Mouse (Mus musculus) olfactory bulb, adult 2 months (tissue): ENCODE results near the gene Creg2.

Experiments
- CTCF ChIP-seq: fragments of 200-500 bp; IDR thresholded peaks from 2 replicates; pipeline ENCODE4 v1.5.1; 2012; ENCODE audit warnings: low read depth, mild to moderate bottlenecking, low read length, moderate library complexity; ENCODE audit not compliant: insufficient read depth
- POLR2A ChIP-seq: fragments of 200-500 bp; IDR thresholded peaks from 2 replicates; pipeline ENCODE4 v1.6.1; 2012; ENCODE audit warnings: mild to moderate bottlenecking, low read depth, low read length, moderate library complexity; ENCODE audit not compliant: insufficient read depth

DNA sequence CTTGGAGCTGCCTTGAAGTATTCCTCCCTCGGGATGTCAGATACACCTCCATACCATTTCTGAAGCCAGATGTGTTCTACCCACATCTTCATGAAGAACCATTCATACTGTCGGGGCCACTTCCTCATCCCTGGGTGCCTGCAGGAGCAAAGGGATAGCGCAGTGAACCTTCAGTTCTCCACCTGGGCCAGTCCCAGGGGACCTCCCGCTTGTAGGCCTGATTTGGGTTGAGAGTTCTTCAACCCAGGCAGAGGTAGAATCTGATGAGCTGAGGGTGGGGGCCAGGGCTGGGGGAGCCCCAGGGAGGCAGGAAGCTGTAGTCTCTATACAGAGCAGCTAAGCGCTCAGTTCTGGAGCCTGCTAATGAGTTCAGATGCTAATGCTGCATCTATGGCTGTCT is 28.2 kb downstream of the Creg2 start:
- TF ChIP-seq CTCF (no peak), POLR2A (no peak)
